Mouse (Mus musculus) monocyte, adult 5-6 weeks (primary cell): ENCODE measurements around the gene Dusp28. TPM values are rescaled to one million over a fixed set of nuclear protein-coding genes. Genes with fewer than 3 reads are reported as not detected.

ENCODE experiments used
- ATAC-seq: fragments of 153-309, 156-312 bp; replicated peaks from 2 replicates; pipeline ENCODE4 v1.8.0; 2017; ENCODE audit warnings: mild to moderate bottlenecking; ENCODE audit not compliant: low TSS enrichment, insufficient number of reproducible peaks, severe bottlenecking, poor library complexity, low FRiP score
- total RNA-seq: library from RNA; stranded (forward); fragments of 200-1000, 200-491, 200-594 nt; gene quantifications from 3 replicates; pipeline ENCODE4 v1.2.3, GENCODE M21; 2017

Dusp28 gene
- total RNA-seq, 1 experiment from 2014 or later, result 2.0 TPM

DNA sequence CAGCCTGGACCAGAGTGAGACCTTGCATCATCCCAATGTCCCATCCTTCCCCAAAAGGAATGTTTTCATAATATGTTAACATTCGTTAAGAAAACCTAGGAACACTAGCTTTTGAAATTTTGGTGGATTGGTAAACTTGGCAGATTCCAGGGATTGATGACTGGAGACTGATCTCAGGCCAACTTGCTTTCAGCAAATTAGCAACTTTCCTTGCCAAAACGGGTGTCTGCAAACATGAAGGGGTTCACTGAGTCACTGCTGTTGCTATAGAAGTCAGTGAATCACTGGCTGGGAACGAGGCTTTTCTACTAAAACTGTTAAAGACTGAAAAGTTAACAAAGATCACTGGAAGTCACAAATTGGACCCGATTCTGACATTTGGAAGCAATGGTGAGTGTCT lies 3.2 kb upstream of the Dusp28 start:
- no peak for ATAC-seq

- no peak for ATAC-seq
These were observed 974 bp upstream of the Dusp28 start for GRCm38 (mm10) chr1:92905703-92906310.

GRCm38 (mm10) chr1:92907632-92908360 lies 1.0 kb downstream of the Dusp28 start:
- ATAC-seq, result no peak; the same call in 1 of the 2 replicates

- ATAC-seq, result no peak
These were observed 1.9 kb downstream of the Dusp28 start for GRCm38 (mm10) chr1:92908664-92909063.

DNA sequence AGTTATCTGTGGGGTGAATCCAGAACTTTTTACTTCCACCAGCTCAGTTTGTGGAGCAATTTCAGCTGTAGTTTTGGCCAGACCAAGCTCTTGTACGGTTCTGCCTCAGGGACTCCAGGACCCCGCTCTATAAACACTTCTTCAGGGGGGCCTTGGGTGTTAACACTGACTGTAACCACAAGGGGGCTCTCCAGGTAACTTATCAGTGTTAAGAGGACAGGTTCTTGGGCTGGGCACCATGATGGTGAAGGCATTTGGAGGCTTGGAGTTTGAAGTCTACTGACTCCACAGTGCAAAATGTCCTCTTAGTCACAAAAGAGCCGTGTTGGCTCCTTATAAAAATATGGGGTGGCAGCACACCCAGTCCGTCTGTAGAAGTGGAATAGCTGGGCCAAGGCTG lies 2.3 kb downstream of the Dusp28 start:
- no peak for ATAC-seq

DNA sequence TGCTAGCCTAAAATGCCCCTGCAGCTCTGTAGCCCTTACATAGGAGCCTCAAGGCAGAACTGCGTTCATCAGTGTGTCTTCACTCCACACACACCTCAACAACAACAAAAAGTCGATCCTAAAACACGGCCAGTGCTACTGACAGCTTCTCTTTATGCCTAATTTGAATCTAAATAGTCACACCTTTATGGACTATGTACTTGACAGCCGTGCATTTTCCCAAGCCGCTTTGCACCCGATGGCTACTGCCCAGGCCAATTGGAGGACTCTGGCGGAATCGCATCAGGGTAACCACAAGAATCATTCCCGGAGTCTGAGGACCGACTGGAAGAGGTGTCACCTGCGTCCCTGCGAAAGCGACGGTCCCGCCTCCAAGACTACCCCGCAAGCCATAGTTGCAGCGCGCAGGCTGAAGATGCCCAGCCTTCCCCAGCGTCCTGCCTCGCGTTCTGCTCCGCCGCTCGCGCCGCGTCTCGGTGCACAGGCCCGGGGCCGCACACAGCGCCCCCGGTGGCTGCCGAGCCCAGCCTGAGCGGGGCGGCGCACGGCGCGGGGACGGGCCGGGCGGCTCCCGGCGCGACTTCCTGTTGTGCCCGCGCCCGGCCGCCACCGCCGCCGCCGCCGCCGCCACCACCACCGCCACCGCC lies 3.6 kb downstream of the Dusp28 start, which contains the start of gene Rnpepl1:
TSS of gene Rnpepl1 (plus strand) at position 545 of the 647 bp plus-strand sequence.
- ATAC-seq, result 0 out of 2 replicates have a peak, but pooled peaks have one; percentile 28

GRCm38 (mm10) chr1:92910925-92911720 lies 4.3 kb downstream of the Dusp28 start:
- no peak for ATAC-seq

- ATAC-seq, result no peak
These were observed 4.9 kb downstream of the Dusp28 start for GRCm38 (mm10) chr1:92911721-92912138.

DNA sequence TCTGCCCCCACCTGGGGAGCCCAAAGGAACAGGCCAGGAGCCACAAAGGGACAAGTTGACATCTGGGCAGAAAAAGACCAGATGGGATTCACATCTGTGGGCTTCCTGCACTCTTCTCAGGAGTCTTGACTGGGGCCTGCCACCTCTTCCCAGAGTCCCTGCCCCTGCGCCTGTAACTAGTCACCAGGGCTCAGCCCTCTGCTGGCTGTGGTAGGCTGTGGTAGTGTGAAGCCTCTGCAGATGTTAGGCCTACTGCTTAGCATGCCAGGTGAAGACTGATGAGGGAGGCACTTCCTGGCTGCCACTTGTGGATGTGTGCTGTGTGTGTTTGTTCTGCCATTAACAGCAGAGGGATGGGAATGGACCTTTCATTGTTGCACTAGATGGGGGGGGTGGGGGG lies 5.5 kb downstream of the Dusp28 start:
- no peak for ATAC-seq

DNA sequence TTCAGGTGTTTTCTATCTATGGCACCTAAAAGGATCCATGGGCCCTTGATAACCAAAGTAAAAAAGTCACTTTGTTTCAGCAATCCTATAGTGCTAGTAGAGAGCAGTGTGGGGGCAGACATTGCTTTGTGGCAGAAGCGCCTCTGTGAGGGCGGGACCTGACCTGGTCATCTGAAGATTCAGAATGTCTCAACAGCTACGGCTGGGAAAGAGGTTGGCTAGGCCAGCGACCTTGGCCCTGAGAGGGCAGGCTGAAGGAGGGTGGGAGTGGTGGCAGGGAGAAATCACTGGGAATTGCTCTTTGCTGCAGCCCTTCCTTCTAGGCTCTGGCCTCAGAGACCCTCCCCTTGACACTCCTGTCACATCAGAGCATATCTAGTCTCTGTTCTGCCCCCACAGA lies 7.5 kb downstream of the Dusp28 start:
- ATAC-seq, result no peak

DNA sequence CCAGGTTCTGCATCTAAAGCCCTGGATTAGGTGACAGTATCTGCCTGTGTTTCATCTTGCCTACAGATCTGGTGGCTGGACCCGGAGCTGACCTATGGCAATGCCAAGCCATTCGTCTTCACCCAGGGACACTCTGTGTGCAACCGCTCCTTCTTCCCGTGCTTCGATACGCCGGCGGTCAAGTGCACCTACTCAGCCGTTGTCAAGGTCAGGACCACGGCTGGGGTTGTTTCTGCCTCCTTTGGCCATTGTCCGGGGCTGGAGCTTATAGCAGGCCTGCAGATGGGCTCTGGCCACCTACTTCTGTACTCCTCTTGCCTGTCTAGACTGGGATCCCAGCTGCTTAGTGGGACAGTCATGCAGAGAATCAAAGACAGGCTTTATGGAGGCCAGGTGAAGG lies 8.2 kb downstream of the Dusp28 start:
- ATAC-seq, result no peak

DNA sequence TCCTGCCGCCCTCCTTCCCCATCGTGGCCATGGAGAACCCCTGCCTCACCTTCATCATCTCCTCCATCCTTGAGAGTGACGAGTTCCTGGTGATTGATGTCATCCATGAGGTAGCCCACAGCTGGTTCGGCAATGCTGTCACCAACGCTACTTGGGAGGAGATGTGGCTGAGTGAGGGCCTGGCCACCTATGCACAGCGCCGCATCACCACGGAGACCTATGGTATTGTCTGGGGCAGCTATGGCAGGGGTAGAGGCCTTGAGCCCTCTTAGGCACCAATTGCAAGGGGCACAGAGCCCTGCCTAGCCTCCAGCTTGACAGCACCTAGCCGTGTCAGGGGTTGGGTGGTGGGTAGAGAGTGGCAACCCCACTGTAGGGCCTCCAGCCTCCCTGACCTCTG lies 9.9 kb downstream of the Dusp28 start:
- no peak for ATAC-seq

- ATAC-seq, result no peak
These were observed 12.4 kb downstream of the Dusp28 start for GRCm38 (mm10) chr1:92919151-92919550.

GRCm38 (mm10) chr1:92919775-92920174 lies 13.0 kb downstream of the Dusp28 start:
- no peak for ATAC-seq

DNA sequence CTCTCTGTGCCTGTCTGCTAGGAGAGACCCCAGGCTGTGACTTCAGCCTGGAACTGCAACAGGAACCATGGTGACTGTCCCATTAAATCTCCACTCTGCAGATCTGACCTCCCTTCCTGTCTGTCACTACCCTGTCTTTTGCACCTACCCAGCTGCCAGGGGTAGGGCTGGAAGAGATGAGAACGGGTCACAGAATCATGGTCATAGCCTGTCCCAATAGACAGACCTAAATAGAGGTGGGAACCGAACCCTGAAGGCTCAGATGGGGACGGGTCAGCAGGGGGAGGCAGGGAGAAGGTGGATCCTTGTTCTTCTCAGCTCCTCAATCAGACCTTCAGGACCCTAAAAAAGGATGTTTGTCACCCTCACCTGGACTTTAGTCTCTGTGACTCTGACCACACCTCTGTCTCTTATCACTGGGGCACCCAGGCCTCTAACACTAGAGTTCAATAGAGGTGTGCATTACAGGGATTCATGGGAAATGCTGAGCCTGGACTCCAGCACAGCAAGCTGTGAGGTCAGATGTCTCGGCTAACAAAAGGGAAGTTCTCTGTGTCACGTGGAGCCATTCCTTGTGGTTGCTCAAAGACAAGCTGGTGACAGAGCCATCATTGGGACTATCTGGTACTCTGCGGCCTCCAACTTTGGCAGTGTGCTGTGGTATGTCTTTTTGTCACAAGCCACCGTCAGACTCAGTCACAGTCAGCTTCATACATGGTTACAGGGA lies 13.9 kb downstream of the Dusp28 start:
- ATAC-seq, result peak; percentile 56; the same call in 1 of the 2 replicates

DNA sequence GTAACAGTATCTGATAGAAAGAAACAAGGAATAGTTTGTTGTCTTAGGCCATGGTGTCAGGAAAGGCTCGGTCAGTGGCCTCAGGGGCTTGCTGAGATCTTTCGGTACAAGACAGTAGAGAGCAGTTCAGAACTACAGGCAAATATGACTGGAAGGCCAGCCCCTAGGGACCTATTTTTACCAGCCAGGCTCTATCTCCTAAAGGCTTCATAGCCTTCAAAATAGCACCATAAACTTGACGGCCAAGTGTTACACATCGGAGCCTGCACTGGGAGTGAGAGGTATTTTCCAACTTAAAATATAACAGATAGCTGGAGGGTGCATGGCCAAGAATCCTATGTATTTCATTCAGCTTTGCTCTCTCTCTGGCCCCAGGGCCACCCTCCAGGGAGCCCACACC lies 14.7 kb downstream of the Dusp28 start:
- no peak for ATAC-seq

GRCm38 (mm10) chr1:92930171-92930706 lies 23.5 kb downstream of the Dusp28 start:
- ATAC-seq, result no peak

- no peak for ATAC-seq
These were observed 26.8 kb downstream of the Dusp28 start for GRCm38 (mm10) chr1:92933611-92934010.
